Comparison of ENCODE assay signal across 15 mouse cellular contexts in the genomic region with DNA sequence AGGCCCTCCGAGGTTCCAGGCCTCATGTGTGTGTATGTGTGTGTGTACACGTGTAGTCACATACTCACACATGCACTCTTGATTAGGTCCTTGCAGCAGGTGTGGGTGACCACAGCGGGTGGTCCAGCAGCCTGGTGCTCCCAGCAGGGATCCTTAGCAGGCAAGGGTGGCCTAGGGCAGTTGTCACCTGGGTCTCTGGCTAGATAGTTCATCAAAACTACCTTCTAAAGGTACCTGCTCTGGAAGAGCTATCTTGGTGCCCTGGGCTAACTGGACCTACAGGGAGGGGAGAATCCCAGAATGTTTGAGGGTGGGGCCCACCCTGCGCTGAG. TPM values are rescaled to one million over a fixed set of nuclear protein-coding genes. Genes with fewer than 3 reads are reported as not detected.
DNase-seq lines count a peak whose midpoint lies in the region; ATAC-seq and TF ChIP-seq lines count a peak whose summit lies in the region.
"Had no signal": no experiment of that assay in that cellular context is flagged by ENCODE, and none has a peak within 500 bp of the region (broad histone marks: within the 10 kb centered on the region; RNA-seq: fewer than 3 reads in every experiment).

No protein-coding gene starts in this region.

- H3K27ac ChIP-seq in cortical plate, adult 2 months (ENCODE audit: insufficient read depth, low read length), result peak overlapping the region; percentile 83
- H3K27ac ChIP-seq in forebrain, embryonic 11.5 days (ENCODE audit: low read depth, low read length), result no peak overlapping the region
- H3K27ac ChIP-seq in hindbrain, embryonic 13.5 days, result no peak overlapping the region
- no peak overlapping the region for H3K27ac ChIP-seq in midbrain, embryonic 15.5 days
- no peak overlapping the region for H3K27ac ChIP-seq in intestine, postnatal 0 days (ENCODE audit: low read depth, low read length)
- no peak overlapping the region for H3K27ac ChIP-seq in lung, postnatal 0 days (ENCODE audit: low read length)
- H3K27ac ChIP-seq: heart, embryonic 13.5 days; liver, embryonic 15.5 days; stomach, embryonic 15.5 days had no signal

- peaks cover 51% of the 10 kb centered on the region for H3K27me3 ChIP-seq in forebrain, embryonic 11.5 days (ENCODE audit: control insufficient read depth, insufficient read depth, low read length)
- H3K27me3 ChIP-seq in hindbrain, embryonic 13.5 days, result peaks cover 61% of the 10 kb centered on the region
- peaks cover 10% of the 10 kb centered on the region for H3K27me3 ChIP-seq in midbrain, embryonic 15.5 days (replicated peaks)
- peaks cover 46% of the 10 kb centered on the region for H3K27me3 ChIP-seq in intestine, postnatal 0 days (replicated peaks; ENCODE audit: control insufficient read depth, insufficient read depth, low read length)
- H3K27me3 ChIP-seq in lung, postnatal 0 days (replicated peaks; ENCODE audit: insufficient read depth, low read length), result peaks cover 54% of the 10 kb centered on the region

- TF ChIP-seq POLR2A in cortical plate, adult 2 months (IDR thresholded peaks at IDR 0.05; ENCODE audit: extremely low read depth, insufficient read depth, low read length), result no peak

- ATAC-seq in forebrain, embryonic 11.5 days (replicated peaks; ENCODE audit: low FRiP score), result no peak
- ATAC-seq in hindbrain, embryonic 13.5 days (ENCODE audit: low FRiP score), result 0 out of 2 replicates have a peak, but pooled peaks have one; percentile 14
- ATAC-seq in midbrain, embryonic 15.5 days (replicated peaks), result no peak
- no peak for ATAC-seq in intestine, postnatal 0 days
- no peak for ATAC-seq in lung, postnatal 0 days
- ATAC-seq: activated CD4-positive, CD25-positive, alpha-beta regulatory T cell, adult 4 months had no signal

- peak overlapping the region; percentile 86; the same call in 1 of the 2 replicates for H3K4me2 ChIP-seq in forebrain, embryonic 11.5 days (ENCODE audit: low read depth, low read length, severe bottlenecking)
- H3K4me2 ChIP-seq in hindbrain, embryonic 13.5 days, result peak overlapping the region; percentile 67
- H3K4me2 ChIP-seq in midbrain, embryonic 15.5 days, result peak overlapping the region; percentile 91
- H3K4me2 ChIP-seq in intestine, postnatal 0 days (replicated peaks; ENCODE audit: low read depth), result no peak overlapping the region
- no peak overlapping the region for H3K4me2 ChIP-seq in lung, postnatal 0 days (replicated peaks; ENCODE audit: low read depth, low read length)
- H3K4me2 ChIP-seq: heart, embryonic 13.5 days; liver, embryonic 15.5 days; stomach, embryonic 15.5 days had no signal

- H3K36me3 ChIP-seq in forebrain, embryonic 11.5 days (ENCODE audit: control insufficient read depth, insufficient read depth, low read length), result no peaks in the 10 kb centered on the region
- peaks cover 6% of the 10 kb centered on the region; the same call in 1 of the 2 replicates for H3K36me3 ChIP-seq in hindbrain, embryonic 13.5 days
- H3K36me3 ChIP-seq in midbrain, embryonic 15.5 days (replicated peaks), result no peaks in the 10 kb centered on the region
- no peaks in the 10 kb centered on the region for H3K36me3 ChIP-seq in intestine, postnatal 0 days (ENCODE audit: control insufficient read depth, insufficient read depth)
- H3K36me3 ChIP-seq in lung, postnatal 0 days (ENCODE audit: insufficient read depth, low read length), result no peaks in the 10 kb centered on the region
- H3K36me3 ChIP-seq: heart, embryonic 13.5 days; liver, embryonic 15.5 days; stomach, embryonic 15.5 days had no signal

- 52% methylated on average over 4 of the region's 4 CpGs for whole genome bisulfite sequencing in forebrain, embryonic 11.5 days
- WGBS in hindbrain, embryonic 13.5 days, result 52% methylated on average over 4 of the region's 4 CpGs
- WGBS in midbrain, embryonic 15.5 days, result 54% methylated on average over 4 of the region's 4 CpGs
- whole genome bisulfite sequencing in intestine, postnatal 0 days, result 60% methylated on average over 4 of the region's 4 CpGs
- WGBS in lung, postnatal 0 days, result 43% methylated on average over 4 of the region's 4 CpGs

- DNase-seq in forebrain, embryonic 11.5 days (ENCODE audit: low spot score), result no peak
- no peak for DNase-seq in kidney, adult 8-10 months
- DNase-seq in urinary bladder, postnatal 25 days (ENCODE audit: low spot score), result no peak
- DNase-seq in lung, postnatal 0 days (ENCODE audit: low spot score), result no peak
- DNase-seq: gastrocnemius, postnatal 14 days; kidney, postnatal 25 days; lung, postnatal 4 days had no signal

- H3K4me1 ChIP-seq in cortical plate, adult 2 months (ENCODE audit: control insufficient read depth, insufficient read depth, low read length), result peaks cover 8% of the 10 kb centered on the region
- peaks cover 3% of the 10 kb centered on the region; the same call in 1 of the 2 replicates for H3K4me1 ChIP-seq in forebrain, embryonic 11.5 days (replicated peaks; ENCODE audit: control insufficient read depth, insufficient read depth, low read length)
- peaks cover 46% of the 10 kb centered on the region for H3K4me1 ChIP-seq in hindbrain, embryonic 13.5 days (replicated peaks)
- H3K4me1 ChIP-seq in midbrain, embryonic 15.5 days, result peaks cover 23% of the 10 kb centered on the region
- no peaks in the 10 kb centered on the region for H3K4me1 ChIP-seq in intestine, postnatal 0 days (replicated peaks; ENCODE audit: control insufficient read depth, insufficient read depth, low read length)
- H3K4me1 ChIP-seq in lung, postnatal 0 days (ENCODE audit: insufficient read depth, low read depth, low read length), result no peaks in the 10 kb centered on the region
- H3K4me1 ChIP-seq: liver, embryonic 15.5 days had no signal

- no peak for TF ChIP-seq CTCF in cortical plate, adult 2 months (IDR thresholded peaks at IDR 0.05; ENCODE audit: extremely low read depth, insufficient read depth, low read length)
- no peak for TF ChIP-seq CTCF in intestine, postnatal 0 days (IDR thresholded peaks at IDR 0.05; ENCODE audit: low read depth)
- no peak for TF ChIP-seq CTCF in lung, postnatal 0 days (IDR thresholded peaks at IDR 0.05)

- no peak overlapping the region for H3K9ac ChIP-seq in forebrain, embryonic 11.5 days (ENCODE audit: low read length)
- peak overlapping the region; percentile 90 for H3K9ac ChIP-seq in hindbrain, embryonic 13.5 days
- peak overlapping the region; percentile 76 for H3K9ac ChIP-seq in midbrain, embryonic 15.5 days
- H3K9ac ChIP-seq in intestine, postnatal 0 days (ENCODE audit: low read depth, low read length), result no peak overlapping the region
- no peak overlapping the region for H3K9ac ChIP-seq in lung, postnatal 0 days (replicated peaks; ENCODE audit: low read depth)
- H3K9ac ChIP-seq: heart, embryonic 13.5 days; liver, embryonic 15.5 days; stomach, embryonic 15.5 days had no signal

- TF ChIP-seq EP300 in lung, postnatal 0 days (IDR thresholded peaks at IDR 0.05), result no peak

- H3K4me3 ChIP-seq in cortical plate, adult 2 months (ENCODE audit: insufficient read depth, low read length), result peak overlapping the region; percentile 100
- H3K4me3 ChIP-seq in forebrain, embryonic 11.5 days (ENCODE audit: low read depth, low read length), result peak overlapping the region; percentile 63; the same call in 1 of the 2 replicates
- H3K4me3 ChIP-seq in hindbrain, embryonic 13.5 days, result peak overlapping the region; percentile 81
- peak overlapping the region; percentile 81 for H3K4me3 ChIP-seq in midbrain, embryonic 15.5 days
- no peak overlapping the region for H3K4me3 ChIP-seq in intestine, postnatal 0 days (ENCODE audit: low read depth, low read length)
- H3K4me3 ChIP-seq in lung, postnatal 0 days (ENCODE audit: low read depth, low read length), result no peak overlapping the region
- H3K4me3 ChIP-seq: heart, embryonic 13.5 days; liver, embryonic 15.5 days had no signal

- no peaks in the 10 kb centered on the region for H3K9me3 ChIP-seq in forebrain, embryonic 11.5 days (ENCODE audit: control insufficient read depth, low read length)
- no peaks in the 10 kb centered on the region for H3K9me3 ChIP-seq in hindbrain, embryonic 13.5 days
- no peaks in the 10 kb centered on the region for H3K9me3 ChIP-seq in midbrain, embryonic 15.5 days
- no peaks in the 10 kb centered on the region for H3K9me3 ChIP-seq in intestine, postnatal 0 days (ENCODE audit: control insufficient read depth)
- H3K9me3 ChIP-seq in lung, postnatal 0 days (ENCODE audit: low read length), result no peaks in the 10 kb centered on the region
- H3K9me3 ChIP-seq: liver, embryonic 15.5 days; stomach, embryonic 15.5 days had no signal

RNA-seq across cellular contexts. Expression of gene Jph3, which starts 2.9 kb away (rescaled TPM):
- polyA plus RNA-seq in cortical plate, adult 2 months (2012; rRNA removed), result 196 and 211 TPM in 2 replicates
- 8.9 and 9.4 TPM in 2 replicates for polyA plus RNA-seq in forebrain, embryonic 11.5 days (2014; fragmentation: Nextera tagmentation; extraction: Ambion mirVana)
- 87.0 and 90.0 TPM in 2 replicates for polyA plus RNA-seq in hindbrain, embryonic 13.5 days (2015; fragmentation: Nextera tagmentation; extraction: Ambion mirVana)
- 111 and 114 TPM in 2 replicates for polyA plus RNA-seq in midbrain, embryonic 15.5 days (2015; fragmentation: Nextera tagmentation; extraction: Ambion mirVana)
- polyA plus RNA-seq in intestine, postnatal 0 days (2015; fragmentation: Nextera tagmentation; extraction: Ambion mirVana), result 2.8 and 3.0 TPM in 2 replicates
- polyA plus RNA-seq in lung, postnatal 0 days (2015; fragmentation: Nextera tagmentation; extraction: Ambion mirVana), result 0.08 and 0.13 TPM in 2 replicates

Comparison
In these comparisons a context has a peak if more than half of its experiments do, and no peak if none do; other contexts are left out.
1. H3K4me3 ChIP-seq: peak in cortical plate, adult 2 months (single experiment), forebrain, embryonic 11.5 days (single experiment), hindbrain, embryonic 13.5 days (single experiment) and midbrain, embryonic 15.5 days (single experiment); none in intestine, postnatal 0 days (single experiment) and lung, postnatal 0 days (single experiment).
2. H3K4me2 ChIP-seq: peak in forebrain, embryonic 11.5 days (single experiment), hindbrain, embryonic 13.5 days (single experiment) and midbrain, embryonic 15.5 days (single experiment); none in intestine, postnatal 0 days (single experiment) and lung, postnatal 0 days (single experiment).
3. H3K9ac ChIP-seq: peak in hindbrain, embryonic 13.5 days (single experiment) and midbrain, embryonic 15.5 days (single experiment); none in forebrain, embryonic 11.5 days (single experiment), intestine, postnatal 0 days (single experiment) and lung, postnatal 0 days (single experiment).